Mouse (Mus musculus): ENCODE measurements around the gene C87436.
A peak's percentile ranks its signal among the peaks of the same experiment; 100 is the strongest.

C87436 gene

GRCm38 (mm10) chr6:86510979-86511378 lies 72.8 kb downstream of the C87436 start:
- peak; percentile 60 for DNase-seq (ENCODE audit: low spot score)

DNA sequence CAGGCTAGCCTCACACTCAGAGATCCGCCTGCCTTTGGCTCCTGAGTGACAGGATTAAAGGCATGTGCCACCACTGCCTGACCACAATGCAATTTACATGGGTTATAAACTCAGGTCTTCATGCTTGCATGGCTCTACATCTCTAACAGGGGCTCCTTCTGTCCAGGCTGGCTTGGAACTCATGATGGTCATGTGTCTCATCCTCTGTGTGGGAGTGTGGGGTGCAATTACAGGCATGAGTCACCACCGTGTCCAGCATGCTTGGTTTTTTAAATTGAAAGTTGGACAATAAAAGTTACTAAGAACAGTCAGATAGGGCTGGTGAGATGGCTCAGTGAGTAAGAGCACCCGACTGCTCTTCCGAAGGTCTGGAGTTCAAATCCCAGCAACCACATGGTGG lies 75.1 kb downstream of the C87436 start:
- DNase-seq (ENCODE audit: low spot score): no peak

- DNase-seq (ENCODE audit: low spot score): no peak
Measured at GRCm38 (mm10) chr6:86516021-86516420, 77.8 kb downstream of the C87436 start.

DNA sequence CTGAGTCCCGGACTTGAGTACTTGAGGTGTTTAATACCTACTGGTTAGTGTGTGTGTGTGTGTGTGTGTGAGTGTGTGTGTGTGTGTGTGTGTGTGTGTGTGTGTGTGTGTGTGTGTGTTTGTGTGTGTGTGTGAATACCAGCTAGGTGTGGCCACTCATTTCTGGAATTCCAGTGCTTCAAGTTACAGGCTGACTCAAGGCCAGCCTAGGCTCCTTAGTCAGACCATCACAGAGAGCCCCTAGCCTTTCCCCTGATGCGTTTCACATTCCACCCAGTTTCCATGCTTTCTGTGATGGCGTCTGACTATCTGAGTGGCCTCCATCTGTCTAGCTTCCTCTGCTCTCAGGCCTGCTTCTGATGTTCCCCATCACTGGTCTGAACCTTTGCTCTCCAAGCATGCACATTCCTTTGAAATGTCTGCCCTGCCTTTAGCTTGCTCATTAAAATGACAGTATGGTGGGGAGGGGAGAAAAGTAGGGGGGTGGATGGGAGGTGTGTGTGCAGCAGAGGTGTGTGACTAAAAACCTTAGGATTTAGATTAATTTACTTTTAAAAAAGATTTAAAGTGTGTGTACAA lies 81.7 kb downstream of the C87436 start:
- no peak for DNase-seq (ENCODE audit: low spot score)

GRCm38 (mm10) chr6:86522001-86522911 lies 84.1 kb downstream of the C87436 start:
- DNase-seq (ENCODE audit: low spot score): no peak
